Mouse (Mus musculus): ENCODE results near the gene Fra10ac1. TPM values are rescaled to one million over a fixed set of nuclear protein-coding genes. Genes with fewer than 3 reads are reported as not detected.

The Fra10ac1 gene
- polyA plus RNA-seq, 1 experiment from 2014 or later = 25.8 TPM

DNA sequence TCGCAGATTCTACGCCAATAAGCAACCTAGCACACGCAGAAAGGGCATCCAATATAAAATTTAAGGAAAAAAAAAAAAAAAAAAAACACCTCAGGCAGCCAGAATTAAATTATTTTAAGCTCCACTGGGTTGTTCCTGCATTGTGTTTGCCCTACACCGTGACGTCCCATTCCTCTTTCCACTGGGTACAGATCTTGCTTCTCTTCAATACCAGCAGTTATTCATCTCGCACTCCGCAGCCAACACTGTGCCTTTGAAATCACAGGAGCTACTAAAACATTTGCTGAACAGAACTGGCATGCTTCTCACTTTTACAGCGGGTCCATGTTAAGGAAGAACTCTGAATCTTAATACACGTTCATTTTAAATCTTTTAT, 717 bp upstream of the Fra10ac1 start:
- Histone ChIP-seq H3K27ac (replicated peaks in 1 of 2; ENCODE audit: control insufficient read depth in 1 of 2, insufficient read depth in 1 of 2, low read depth in 2 of 2, low read length in 2 of 2) (peak overlapping the region in 1 of 2 experiments; percentile 88; a peak in 1 of 4 replicates), H3K4me1 (ENCODE audit: control insufficient read depth in 2 of 2, insufficient read depth in 2 of 2, low read length in 2 of 2) (peaks cover 0 to 8% of the 10 kb centered on the region in 2 experiments; a peak in 2 of 4 replicates), H3K27me3 (ENCODE audit: control insufficient read depth, insufficient read depth, low read length) (no peaks in the 10 kb centered on the region), H3K9me3 (ENCODE audit: control insufficient read depth, low read length) (peaks cover 3% of the 10 kb centered on the region; the same call in 1 of the 2 replicates), H3K36me3 (ENCODE audit: control insufficient read depth, insufficient read depth, low read length) (peaks cover 2% of the 10 kb centered on the region; the same call in 1 of the 2 replicates), H3K9ac (ENCODE audit: low read length) (peak overlapping the region; percentile 81), H3K4me3 (ENCODE audit: control insufficient read depth in 1 of 2, insufficient read depth in 1 of 2, low read depth in 1 of 2, low read length in 2 of 2) (peak overlapping the region; percentile 76 to 77), H3K4me2 (ENCODE audit: low read length) (peak overlapping the region; percentile 84)
- no peak for ATAC-seq (ENCODE audit: insufficient number of reproducible peaks, insufficient read depth, low FRiP score, low read depth)
- 17% methylated on average over 9 of the region's 9 CpGs for WGBS

DNA sequence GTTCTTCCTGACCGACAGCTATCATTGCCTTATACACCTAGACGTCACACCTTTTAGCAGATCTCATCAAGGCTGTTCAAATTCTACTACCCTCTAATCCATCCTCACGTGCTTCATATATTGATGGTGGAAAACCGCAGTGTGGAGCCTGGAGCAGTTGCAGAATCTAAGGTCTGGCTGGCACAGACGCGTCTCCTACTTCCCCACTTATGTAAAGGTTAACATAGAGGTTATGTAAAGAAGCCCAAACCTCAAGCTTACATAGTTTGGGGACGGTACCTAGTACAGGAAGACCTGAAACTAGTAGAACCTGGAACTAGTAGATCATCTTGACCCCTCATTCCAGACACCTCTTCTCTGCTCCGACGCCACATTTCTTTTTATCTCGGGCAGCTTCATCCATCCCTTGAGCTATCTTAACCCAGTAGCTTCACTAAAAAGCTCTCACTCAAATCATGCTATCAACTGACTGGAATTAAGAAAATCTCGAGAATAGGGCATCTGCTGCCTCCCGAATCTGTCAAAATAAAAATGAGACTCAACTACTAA, 526 bp downstream of the Fra10ac1 start:
- no peak for ATAC-seq (ENCODE audit: insufficient number of reproducible peaks, insufficient read depth, low FRiP score, low read depth)
- Histone ChIP-seq H3K4me2 (ENCODE audit: low read length) (peak overlapping the region; percentile 84), H3K27ac (replicated peaks in 1 of 2; ENCODE audit: control insufficient read depth in 1 of 2, insufficient read depth in 1 of 2, low read depth in 2 of 2, low read length in 2 of 2) (peak overlapping the region; percentile 76 to 88), H3K4me1 (ENCODE audit: control insufficient read depth in 2 of 2, insufficient read depth in 2 of 2, low read length in 2 of 2) (peaks cover 0 to 8% of the 10 kb centered on the region in 2 experiments; a peak in 2 of 4 replicates), H3K9ac (ENCODE audit: low read length) (peak overlapping the region; percentile 81), H3K27me3 (ENCODE audit: control insufficient read depth, insufficient read depth, low read length) (no peaks in the 10 kb centered on the region), H3K4me3 (ENCODE audit: control insufficient read depth in 1 of 2, insufficient read depth in 1 of 2, low read depth in 1 of 2, low read length in 2 of 2) (peak overlapping the region; percentile 76 to 77), H3K9me3 (ENCODE audit: control insufficient read depth, low read length) (no peaks in the 10 kb centered on the region), H3K36me3 (ENCODE audit: control insufficient read depth, insufficient read depth, low read length) (peaks cover 12% of the 10 kb centered on the region)
- 11% methylated on average over 12 of the region's 12 CpGs for WGBS

DNA sequence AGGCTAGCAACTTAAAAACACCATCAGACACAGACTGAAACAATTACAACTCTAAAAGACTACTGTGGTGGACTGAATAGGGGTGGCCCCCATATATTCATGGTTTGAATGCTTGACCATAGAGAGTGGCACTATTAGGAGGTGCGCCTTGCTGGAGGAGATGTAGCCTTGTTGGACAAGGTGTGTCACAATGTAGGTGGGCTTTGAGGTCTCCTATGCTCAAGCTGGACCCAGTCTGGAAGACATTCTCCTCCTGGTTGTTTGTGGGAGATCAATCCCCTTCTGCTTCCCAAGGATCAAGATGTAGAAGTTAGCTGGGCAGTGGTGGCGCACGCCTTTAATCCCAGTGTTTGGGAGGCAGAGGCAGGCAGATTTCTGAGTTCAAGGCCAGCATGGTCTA, 6.3 kb downstream of the Fra10ac1 start:
- Histone ChIP-seq H3K36me3 (ENCODE audit: control insufficient read depth, insufficient read depth, low read length) (peaks cover 42% of the 10 kb centered on the region), H3K4me1 (ENCODE audit: control insufficient read depth in 2 of 2, insufficient read depth in 2 of 2, low read length in 2 of 2) (no peaks in the 10 kb centered on the region), H3K9me3 (ENCODE audit: control insufficient read depth, low read length) (no peaks in the 10 kb centered on the region), H3K4me3 (ENCODE audit: control insufficient read depth in 1 of 2, insufficient read depth in 1 of 2, low read depth in 1 of 2, low read length in 2 of 2) (no peak overlapping the region), H3K9ac (ENCODE audit: low read length) (no peak overlapping the region), H3K27ac (replicated peaks in 1 of 2; ENCODE audit: control insufficient read depth in 1 of 2, insufficient read depth in 1 of 2, low read depth in 2 of 2, low read length in 2 of 2) (no peak overlapping the region), H3K27me3 (ENCODE audit: control insufficient read depth, insufficient read depth, low read length) (no peaks in the 10 kb centered on the region), H3K4me2 (ENCODE audit: low read length) (no peak overlapping the region)
- no peak for ATAC-seq (ENCODE audit: insufficient number of reproducible peaks, insufficient read depth, low FRiP score, low read depth)
- WGBS = 95% methylated on average over 3 of the region's 3 CpGs

DNA sequence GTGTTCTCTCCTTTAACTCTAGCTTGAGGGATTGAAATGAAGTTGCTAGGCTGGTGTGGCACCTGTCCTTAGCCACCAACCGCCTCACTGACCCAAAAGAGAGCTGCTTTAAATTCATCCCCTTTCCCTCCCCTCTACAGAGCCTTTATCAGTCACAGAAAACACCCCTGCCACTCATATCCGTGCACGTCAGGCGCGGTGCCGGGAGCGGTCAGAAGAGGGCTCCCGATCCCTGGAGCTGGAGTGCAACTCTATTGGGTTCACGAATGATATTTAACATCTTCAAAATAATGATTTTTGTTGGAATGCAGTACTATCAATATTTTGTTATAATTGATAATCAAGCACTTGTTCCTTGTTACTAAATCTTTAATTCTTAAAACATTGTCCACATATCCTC, 17.3 kb downstream of the Fra10ac1 start:
- H3K4me1 ChIP-seq (ENCODE audit: control insufficient read depth in 2 of 2, insufficient read depth in 2 of 2, low read length in 2 of 2) = no peaks in the 10 kb centered on the region
- no peak for ATAC-seq (ENCODE audit: insufficient number of reproducible peaks, insufficient read depth, low FRiP score, low read depth)
- H3K27ac ChIP-seq (replicated peaks in 1 of 2; ENCODE audit: control insufficient read depth in 1 of 2, insufficient read depth in 1 of 2, low read depth in 2 of 2, low read length in 2 of 2) = no peak overlapping the region
- 51% methylated on average over 9 of the region's 9 CpGs for WGBS
- H3K9ac ChIP-seq (ENCODE audit: low read length) = no peak overlapping the region
- peaks cover 3% of the 10 kb centered on the region; the same call in 1 of the 2 replicates for H3K9me3 ChIP-seq (ENCODE audit: control insufficient read depth, low read length)
- no peak overlapping the region for H3K4me2 ChIP-seq (ENCODE audit: low read length)
- no peak overlapping the region for H3K4me3 ChIP-seq (ENCODE audit: control insufficient read depth in 1 of 2, insufficient read depth in 1 of 2, low read depth in 1 of 2, low read length in 2 of 2)
- no peaks in the 10 kb centered on the region for H3K27me3 ChIP-seq (ENCODE audit: control insufficient read depth, insufficient read depth, low read length)
- H3K36me3 ChIP-seq (ENCODE audit: control insufficient read depth, insufficient read depth, low read length) = peaks cover 36% of the 10 kb centered on the region

DNA sequence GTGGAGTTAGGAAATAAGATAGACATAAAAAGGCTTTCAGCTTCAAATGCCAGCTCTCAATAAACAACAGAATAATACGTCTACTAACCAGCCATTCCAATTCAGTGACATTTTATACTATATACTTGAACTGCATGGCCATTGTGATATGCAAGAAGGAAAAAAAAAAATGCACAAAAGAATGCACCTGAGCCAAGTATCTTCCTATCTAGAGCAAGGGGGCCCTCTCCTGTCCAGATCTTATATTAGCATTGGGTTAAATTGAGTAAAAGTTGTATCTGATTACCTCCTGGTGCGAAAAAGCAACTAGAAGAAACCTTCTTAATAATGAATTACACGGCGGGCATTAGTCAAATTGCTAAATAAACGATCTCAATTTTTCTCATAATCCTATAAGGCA, 25.2 kb downstream of the Fra10ac1 start:
- H3K4me1 ChIP-seq (ENCODE audit: control insufficient read depth in 2 of 2, insufficient read depth in 2 of 2, low read length in 2 of 2) = no peaks in the 10 kb centered on the region
- peaks cover 7% of the 10 kb centered on the region; the same call in 1 of the 2 replicates for H3K9me3 ChIP-seq (ENCODE audit: control insufficient read depth, low read length)
- H3K27ac ChIP-seq (replicated peaks in 1 of 2; ENCODE audit: control insufficient read depth in 1 of 2, insufficient read depth in 1 of 2, low read depth in 2 of 2, low read length in 2 of 2) = no peak overlapping the region
- no peaks in the 10 kb centered on the region for H3K27me3 ChIP-seq (ENCODE audit: control insufficient read depth, insufficient read depth, low read length)
- no peak overlapping the region for H3K4me2 ChIP-seq (ENCODE audit: low read length)
- H3K36me3 ChIP-seq (ENCODE audit: control insufficient read depth, insufficient read depth, low read length) = peaks cover 37% of the 10 kb centered on the region
- H3K4me3 ChIP-seq (ENCODE audit: control insufficient read depth in 1 of 2, insufficient read depth in 1 of 2, low read depth in 1 of 2, low read length in 2 of 2) = no peak overlapping the region
- 86% methylated on average over 5 of the region's 5 CpGs for WGBS
- no peak overlapping the region for H3K9ac ChIP-seq (ENCODE audit: low read length)
- no peak for ATAC-seq (ENCODE audit: insufficient number of reproducible peaks, insufficient read depth, low FRiP score, low read depth)

DNA sequence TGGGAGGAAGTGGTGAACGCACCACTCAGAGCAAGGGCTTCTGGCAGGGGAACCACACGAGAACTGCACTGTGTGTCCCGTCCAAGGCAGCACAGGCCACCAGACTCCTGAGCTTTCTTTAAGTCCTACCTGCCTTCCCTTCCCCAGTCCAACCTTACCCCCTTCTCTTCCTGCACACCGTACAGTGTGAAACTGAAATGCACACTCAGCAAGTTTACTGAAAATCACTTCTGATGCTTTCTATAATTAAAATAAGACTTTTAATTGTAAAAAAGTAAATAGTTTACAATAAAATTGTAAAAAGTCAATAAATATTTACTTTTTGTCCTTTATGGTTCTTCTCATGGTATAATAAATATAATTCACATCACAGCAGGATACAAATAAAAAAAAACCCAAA, 28.7 kb downstream of the Fra10ac1 start:
- Histone ChIP-seq H3K4me2 (ENCODE audit: low read length) (no peak overlapping the region), H3K27me3 (ENCODE audit: control insufficient read depth, insufficient read depth, low read length) (no peaks in the 10 kb centered on the region), H3K4me1 (ENCODE audit: control insufficient read depth in 2 of 2, insufficient read depth in 2 of 2, low read length in 2 of 2) (no peaks in the 10 kb centered on the region), H3K36me3 (ENCODE audit: control insufficient read depth, insufficient read depth, low read length) (peaks cover 29% of the 10 kb centered on the region), H3K9ac (ENCODE audit: low read length) (no peak overlapping the region), H3K9me3 (ENCODE audit: control insufficient read depth, low read length) (0 out of 2 replicates have a peak, but pooled peaks cover 4% of the 10 kb centered on the region), H3K27ac (replicated peaks in 1 of 2; ENCODE audit: control insufficient read depth in 1 of 2, insufficient read depth in 1 of 2, low read depth in 2 of 2, low read length in 2 of 2) (no peak overlapping the region), H3K4me3 (ENCODE audit: control insufficient read depth in 1 of 2, insufficient read depth in 1 of 2, low read depth in 1 of 2, low read length in 2 of 2) (no peak overlapping the region)
- 85% methylated on average over 4 of the region's 4 CpGs for WGBS
- ATAC-seq (ENCODE audit: insufficient number of reproducible peaks, insufficient read depth, low FRiP score, low read depth) = no peak

DNA sequence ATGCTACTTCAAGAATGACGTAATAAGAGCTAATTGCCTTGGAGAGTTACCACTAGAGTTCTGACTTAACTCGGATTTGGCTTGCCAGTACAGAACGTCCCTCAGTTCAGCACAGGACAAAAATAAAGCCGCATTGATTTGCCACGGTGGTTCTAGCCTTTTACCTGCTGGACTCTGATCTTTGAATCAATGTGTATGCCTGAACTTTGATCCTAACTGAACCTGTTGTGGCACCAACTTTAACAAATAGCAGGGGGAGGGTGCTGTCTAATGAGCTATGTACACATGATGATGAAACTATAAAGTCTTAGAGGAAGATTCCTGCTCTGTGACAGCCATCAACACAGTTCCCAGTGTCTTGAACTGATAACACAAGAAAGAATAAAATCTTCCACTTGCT, 32.5 kb downstream of the Fra10ac1 start:
- no peak overlapping the region for H3K4me3 ChIP-seq (ENCODE audit: control insufficient read depth in 1 of 2, insufficient read depth in 1 of 2, low read depth in 1 of 2, low read length in 2 of 2)
- no peak overlapping the region for H3K27ac ChIP-seq (replicated peaks in 1 of 2; ENCODE audit: control insufficient read depth in 1 of 2, insufficient read depth in 1 of 2, low read depth in 2 of 2, low read length in 2 of 2)
- H3K9me3 ChIP-seq (ENCODE audit: control insufficient read depth, low read length) = 0 out of 2 replicates have a peak, but pooled peaks cover 4% of the 10 kb centered on the region
- no peak overlapping the region for H3K9ac ChIP-seq (ENCODE audit: low read length)
- H3K4me1 ChIP-seq (ENCODE audit: control insufficient read depth in 2 of 2, insufficient read depth in 2 of 2, low read length in 2 of 2) = no peaks in the 10 kb centered on the region
- 80% methylated on average over 5 of the region's 5 CpGs for WGBS
- H3K4me2 ChIP-seq (ENCODE audit: low read length) = no peak overlapping the region
- peaks cover 46% of the 10 kb centered on the region for H3K36me3 ChIP-seq (ENCODE audit: control insufficient read depth, insufficient read depth, low read length)
- no peaks in the 10 kb centered on the region for H3K27me3 ChIP-seq (ENCODE audit: control insufficient read depth, insufficient read depth, low read length)
- no peak for ATAC-seq (ENCODE audit: insufficient number of reproducible peaks, insufficient read depth, low FRiP score, low read depth)

DNA sequence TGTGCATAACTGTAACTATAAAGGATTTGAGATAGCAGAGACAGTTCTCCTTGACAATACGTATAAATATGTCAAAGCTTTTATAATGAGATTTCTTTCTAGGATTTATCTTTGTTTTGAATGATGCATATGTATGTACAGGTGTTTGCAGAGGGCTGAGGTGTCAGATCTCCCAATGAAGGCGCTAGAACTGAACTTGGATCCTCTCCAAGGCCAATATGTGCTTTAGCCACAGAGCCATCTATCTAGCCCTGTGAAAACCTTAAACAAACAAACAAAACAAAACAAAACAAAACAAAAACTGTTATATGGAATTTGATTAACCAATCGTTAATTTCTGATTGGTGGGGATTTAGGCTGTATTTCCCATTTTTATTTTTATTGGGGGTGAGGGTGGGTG, 33.4 kb downstream of the Fra10ac1 start:
- H3K27ac ChIP-seq (replicated peaks in 1 of 2; ENCODE audit: control insufficient read depth in 1 of 2, insufficient read depth in 1 of 2, low read depth in 2 of 2, low read length in 2 of 2) = no peak overlapping the region
- no peaks in the 10 kb centered on the region for H3K4me1 ChIP-seq (ENCODE audit: control insufficient read depth in 2 of 2, insufficient read depth in 2 of 2, low read length in 2 of 2)
- H3K36me3 ChIP-seq (ENCODE audit: control insufficient read depth, insufficient read depth, low read length) = peaks cover 48% of the 10 kb centered on the region
- H3K4me2 ChIP-seq (ENCODE audit: low read length) = no peak overlapping the region
- no peaks in the 10 kb centered on the region for H3K27me3 ChIP-seq (ENCODE audit: control insufficient read depth, insufficient read depth, low read length)
- no peak overlapping the region for H3K4me3 ChIP-seq (ENCODE audit: control insufficient read depth in 1 of 2, insufficient read depth in 1 of 2, low read depth in 1 of 2, low read length in 2 of 2)
- no peak overlapping the region for H3K9ac ChIP-seq (ENCODE audit: low read length)
- no peak for ATAC-seq (ENCODE audit: insufficient number of reproducible peaks, insufficient read depth, low FRiP score, low read depth)
- 0 out of 2 replicates have a peak, but pooled peaks cover 4% of the 10 kb centered on the region for H3K9me3 ChIP-seq (ENCODE audit: control insufficient read depth, low read length)
- 82% methylated on average over 3 of the region's 3 CpGs for WGBS
